Mouse (Mus musculus) mouse embryonic stem cell (cell line): Measurements from ENCODE around the gene Car6.

Experiments used
- in situ Hi-C, 2 experiments: fragments of 300-500 bp; cut with MboI; formaldehyde crosslinking; loops; 1 replicate in 1 of 2; 3 replicates in 1 of 2; pipeline ENCODE4 v1.14.3; 2019 to 2020; ENCODE audit warnings: low sequenced_read_pairs in 2 of 2, low pct_unique_long_range_greater_than_20kb in 1 of 2, mixed read lengths in 1 of 2; ENCODE audit not compliant: unreplicated experiment in 1 of 2

Gene Car6

DNA sequence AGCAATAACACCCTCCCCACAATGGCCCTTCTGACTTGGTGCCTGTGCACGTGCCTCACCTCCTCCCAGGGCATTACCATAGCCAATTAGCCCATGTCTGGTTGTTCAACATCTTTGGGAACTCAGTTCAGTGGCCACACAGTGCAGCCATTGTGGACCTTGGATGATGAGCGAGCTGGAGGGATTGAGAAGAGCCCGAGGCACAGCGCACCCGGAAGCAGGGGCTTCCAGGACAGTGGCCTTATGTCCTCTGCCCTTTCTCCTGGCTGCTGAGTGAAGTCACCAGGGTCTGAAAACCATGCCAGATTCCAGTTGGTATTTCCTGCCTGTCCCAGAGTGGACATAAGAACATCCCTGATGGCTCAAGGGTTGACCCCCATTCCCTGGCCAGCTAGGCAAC is at the start of gene Car6:
TSS of gene Car6 (minus strand) at position 101 of the 400 bp plus-strand sequence.
- in situ Hi-C loops: no loop called here

DNA sequence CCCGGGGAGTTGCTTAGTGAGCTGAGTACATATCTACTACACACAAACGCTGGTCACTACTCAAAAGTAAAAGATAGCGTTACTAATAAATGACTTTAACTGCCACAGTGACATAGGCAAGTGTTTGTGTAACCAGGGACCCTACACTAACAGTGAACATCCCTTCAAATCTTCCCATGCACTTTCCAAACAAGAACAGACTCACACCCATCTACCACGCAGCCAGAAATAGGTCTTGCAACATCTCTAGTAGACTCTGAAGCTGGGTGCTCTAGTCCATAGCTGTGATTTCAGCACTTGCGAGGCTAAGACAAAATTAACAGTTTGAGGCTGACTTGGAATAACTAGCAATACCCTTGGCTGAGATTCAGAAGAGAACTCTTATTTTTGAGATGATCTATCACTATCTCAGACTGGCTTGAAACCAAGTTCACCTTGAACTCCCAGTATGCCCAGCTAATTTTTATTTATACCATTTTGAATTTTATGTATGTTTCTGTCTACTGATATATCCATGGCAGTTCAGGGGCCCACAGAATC is 48.7 kb upstream of the Car6 start:
- in situ Hi-C loops: no loop called here

DNA sequence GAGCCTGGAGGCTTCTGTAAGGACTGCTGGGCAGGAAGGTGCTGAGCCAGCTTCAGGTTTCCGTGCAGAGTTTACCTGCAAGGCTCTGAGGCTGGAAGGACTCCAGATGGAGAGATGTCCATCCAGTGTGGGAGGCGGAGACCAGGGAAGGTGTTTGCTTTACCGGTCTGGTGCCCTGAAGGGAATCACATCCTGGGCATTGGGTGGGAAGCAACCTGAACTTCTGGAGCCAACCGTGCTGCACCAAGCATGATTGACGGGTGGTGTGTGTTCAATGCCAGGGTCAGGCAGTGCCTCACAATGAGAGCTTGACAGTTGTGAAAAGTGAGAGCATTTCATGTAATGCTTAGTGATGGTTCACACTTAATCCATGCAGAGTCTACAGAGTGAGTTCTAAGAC is 47.8 kb upstream of the Car6 start:
- in situ Hi-C loops: no loop called here

DNA sequence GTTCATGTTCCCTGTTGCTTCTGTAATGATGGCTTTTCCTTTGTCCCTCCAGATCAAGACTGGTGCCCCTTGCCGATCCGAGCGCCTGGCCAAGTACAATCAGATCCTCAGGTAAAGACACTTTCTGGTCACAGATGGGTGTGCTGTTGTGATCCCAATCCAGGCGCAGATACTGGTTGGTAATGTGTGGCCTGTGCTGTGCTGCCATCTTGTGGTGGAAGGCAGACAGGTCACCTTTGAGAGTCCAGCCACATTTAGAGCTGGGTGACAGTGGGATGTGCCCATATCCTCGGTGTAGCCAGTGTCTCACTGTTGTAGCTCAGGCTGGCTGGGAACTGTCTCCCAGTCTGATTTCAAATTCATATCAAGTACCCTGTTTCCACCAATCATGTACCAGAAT is 46.9 kb upstream of the Car6 start:
- in situ Hi-C loops: no loop called here

DNA sequence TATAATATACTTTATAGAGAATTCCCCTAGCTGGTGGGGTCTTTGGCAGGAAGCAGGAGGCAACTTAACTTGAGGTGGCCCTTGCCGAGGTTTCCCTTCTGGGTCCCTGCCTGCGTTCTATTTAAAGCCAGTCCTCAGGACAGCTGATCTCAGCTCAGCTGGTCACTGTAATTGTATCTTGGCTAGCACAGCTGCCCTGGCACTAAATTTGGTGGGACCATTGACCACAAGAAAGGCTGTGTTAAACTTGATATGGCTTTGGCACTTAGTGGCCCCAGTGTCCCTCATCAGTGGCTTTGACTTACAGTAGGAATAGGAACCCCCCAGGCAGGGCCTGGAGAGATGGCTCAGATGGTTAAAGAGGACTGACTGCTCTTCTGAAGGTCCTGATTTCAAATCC is 44.7 kb upstream of the Car6 start:
- in situ Hi-C loops: no loop called here

DNA sequence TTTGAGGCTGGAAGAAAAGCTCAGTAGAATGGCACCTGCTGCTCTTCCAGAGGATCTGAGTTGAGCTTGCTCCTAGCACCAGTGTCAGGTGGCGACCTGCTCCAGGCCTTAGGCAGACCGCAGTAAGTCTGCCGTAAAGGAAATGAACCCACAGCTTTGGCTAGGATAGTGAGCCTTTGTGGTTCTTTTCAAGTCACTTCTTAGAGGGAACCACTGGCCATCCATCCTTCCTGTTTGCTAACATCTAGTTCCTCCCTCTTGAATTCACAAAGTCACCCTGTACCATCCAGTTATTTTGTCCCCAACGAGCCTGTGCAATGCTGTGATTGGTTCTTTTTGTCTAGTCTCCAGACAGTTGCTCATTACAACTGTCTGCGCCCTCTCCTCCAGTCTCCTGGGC is 41.6 kb upstream of the Car6 start:
- in situ Hi-C loops: no loop called here

DNA sequence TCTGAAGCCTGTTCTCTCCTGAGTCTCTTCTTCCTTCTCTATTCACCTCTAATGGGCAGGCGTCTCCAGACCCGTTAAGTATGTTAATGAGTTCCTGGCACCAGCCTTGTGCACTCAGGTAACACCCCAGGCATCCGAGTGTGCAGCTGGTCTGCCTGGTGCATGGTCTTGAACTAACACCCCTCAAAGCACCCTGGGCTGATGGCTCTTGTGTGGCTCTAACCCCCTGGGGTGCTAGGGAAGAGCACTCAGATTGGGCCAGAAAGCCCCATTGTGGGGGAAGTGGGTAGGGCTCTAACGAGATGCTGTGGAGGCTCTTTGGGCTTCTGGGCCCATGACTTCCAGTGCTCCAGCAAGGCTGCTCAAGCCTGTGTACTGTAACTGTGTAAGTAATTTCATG is 40.6 kb upstream of the Car6 start:
- in situ Hi-C loops: no loop called here

DNA sequence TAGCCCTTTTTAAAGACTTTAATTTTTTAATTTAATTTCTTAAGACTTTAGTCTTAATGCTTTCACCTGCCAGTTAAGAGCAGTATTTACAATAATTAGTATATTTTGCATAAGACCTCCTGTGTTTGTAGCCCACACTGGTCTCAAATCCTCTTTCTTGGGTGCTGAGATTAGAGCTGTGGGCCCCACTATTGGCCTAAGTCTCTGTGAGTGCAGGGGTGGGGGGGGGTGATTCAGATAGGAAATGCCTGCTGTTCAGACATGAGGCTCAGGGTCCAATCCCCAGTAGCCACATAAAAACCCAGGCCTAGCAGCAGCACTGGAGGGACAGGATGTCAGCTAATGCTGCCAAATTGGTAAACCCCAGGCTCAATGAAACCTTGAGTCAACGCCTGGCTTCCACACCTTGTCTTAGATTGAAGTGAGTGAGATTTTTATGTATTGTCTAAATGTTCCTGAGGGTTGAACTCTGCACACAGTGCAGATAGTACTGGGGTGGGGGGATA is 39.3 kb upstream of the Car6 start:
- in situ Hi-C loops: no loop called here

DNA sequence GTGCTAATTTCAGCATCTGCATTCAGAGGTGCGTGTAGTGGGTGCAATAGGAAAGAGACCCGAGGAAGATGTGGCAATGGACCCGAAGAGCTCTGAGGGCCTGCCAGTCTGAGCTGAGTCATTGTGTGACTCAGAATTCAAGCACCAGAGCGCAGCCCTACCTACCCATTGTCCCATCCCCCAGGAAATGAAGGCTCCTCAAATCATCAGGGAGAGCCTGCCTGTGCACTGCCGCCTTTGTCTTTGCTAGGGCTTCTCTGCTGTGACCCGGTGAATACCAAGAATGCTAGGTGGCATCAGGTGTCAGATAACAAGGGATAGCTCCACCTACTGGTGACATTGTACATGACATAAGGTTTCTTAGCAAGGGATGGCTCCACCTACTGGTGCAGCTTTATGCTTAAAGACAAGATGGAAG is 38.8 kb upstream of the Car6 start:
- in situ Hi-C loops: no loop called here

DNA sequence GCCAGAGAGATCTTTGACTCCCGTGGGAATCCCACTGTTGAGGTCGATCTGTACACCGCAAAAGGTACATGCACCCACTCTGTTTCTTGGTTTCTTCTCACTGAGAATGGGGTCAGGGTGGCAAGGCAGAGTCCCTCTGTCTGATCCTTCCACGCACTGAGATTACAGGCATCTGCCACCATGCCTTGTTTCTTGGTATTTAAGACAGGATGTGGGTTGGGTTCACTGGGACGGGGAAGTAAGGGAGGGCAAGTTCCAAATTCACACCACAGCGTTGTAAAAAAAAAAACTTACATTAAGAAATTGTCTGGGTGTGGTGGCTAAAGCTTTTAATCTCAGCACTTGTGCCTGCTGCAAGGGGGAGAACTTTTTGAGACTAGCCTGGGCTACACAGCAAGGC is 38.4 kb upstream of the Car6 start:
- in situ Hi-C loops: no loop called here

DNA sequence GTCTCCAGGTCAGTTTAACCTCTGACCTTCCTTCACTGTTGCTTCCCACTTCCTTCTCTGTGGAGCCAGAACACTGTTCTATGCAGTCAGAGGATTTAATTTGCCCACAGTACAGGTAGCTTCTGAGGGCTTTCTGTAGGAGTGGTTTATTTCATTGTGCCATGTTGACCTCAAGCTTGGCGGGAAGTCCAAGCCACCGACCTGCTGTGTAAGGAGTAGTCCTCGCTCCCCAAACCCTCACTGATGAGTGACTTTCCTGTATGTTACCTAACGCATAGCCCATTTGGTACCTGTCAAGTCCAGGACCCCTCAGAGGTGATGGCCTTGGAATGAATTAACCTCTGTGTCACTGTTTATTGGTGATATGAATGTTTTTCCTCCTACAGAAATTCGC is 38.0 kb upstream of the Car6 start:
- in situ Hi-C loops: no loop called here

DNA sequence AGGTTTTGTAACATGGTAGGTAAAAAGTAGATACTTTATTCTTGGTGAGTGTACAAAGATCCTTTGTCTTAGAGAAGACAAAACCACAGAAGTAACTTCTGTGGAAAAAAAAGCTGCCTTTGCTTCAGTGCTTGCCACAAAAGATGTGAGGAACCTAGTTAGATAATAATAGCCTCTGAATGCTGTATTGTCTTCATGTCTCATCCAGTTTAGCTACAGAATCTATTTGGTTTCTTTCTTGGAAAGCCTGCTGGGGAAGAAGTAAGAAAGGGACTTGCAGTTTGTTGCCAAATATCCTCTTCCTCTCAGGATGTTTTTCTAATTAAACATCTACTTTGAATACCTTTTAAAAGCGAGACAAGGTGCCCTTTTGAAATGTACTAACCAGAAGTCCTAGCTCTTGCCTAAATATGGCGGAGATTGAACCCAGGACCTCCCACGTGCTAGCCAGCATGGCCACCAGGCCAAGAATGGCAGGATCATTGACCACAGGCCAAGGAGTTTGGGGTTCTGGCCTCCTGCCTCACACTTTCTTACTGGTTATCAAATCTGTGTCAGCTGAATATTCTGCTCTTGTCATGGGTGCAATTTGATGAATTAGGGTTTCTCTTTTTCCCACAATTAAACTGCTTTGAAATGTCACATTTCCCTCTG is 37.4 kb upstream of the Car6 start:
- in situ Hi-C loops: no loop called here

DNA sequence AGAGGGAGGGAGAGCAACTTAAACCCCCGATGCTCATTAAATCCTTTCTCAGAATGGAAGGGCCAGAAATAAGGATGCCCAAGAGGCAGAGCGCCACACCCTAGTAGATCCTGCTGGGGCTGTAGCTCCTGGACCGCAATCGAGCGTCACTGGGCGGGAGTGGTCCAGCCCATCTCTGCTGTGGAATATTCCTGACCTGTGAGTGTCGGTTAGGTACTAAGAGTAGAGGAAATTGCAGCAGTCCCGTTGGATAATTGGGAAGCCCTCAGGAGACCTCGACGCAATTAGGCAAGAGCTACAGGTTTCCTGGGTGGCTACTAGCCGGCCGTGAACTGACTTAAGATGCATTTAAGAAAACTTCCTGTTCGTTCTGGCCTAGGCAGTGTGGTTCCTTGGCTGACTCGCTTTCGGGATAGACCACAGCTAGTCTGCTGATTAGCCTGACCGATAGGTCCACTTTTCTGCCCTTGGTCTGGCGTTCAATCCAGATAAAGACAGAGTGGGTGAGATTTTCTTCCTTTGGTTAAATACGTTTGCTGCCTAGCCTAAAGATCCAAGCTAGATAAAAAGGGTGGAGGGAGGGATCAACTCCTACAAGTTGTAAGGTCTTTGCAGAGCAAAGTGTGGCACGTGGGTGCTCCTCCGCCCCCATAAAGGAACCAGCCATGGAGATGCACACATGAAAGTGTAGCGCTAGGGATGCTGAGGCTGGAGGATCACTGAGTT is 36.7 kb upstream of the Car6 start:
- in situ Hi-C loops: no loop called here

DNA sequence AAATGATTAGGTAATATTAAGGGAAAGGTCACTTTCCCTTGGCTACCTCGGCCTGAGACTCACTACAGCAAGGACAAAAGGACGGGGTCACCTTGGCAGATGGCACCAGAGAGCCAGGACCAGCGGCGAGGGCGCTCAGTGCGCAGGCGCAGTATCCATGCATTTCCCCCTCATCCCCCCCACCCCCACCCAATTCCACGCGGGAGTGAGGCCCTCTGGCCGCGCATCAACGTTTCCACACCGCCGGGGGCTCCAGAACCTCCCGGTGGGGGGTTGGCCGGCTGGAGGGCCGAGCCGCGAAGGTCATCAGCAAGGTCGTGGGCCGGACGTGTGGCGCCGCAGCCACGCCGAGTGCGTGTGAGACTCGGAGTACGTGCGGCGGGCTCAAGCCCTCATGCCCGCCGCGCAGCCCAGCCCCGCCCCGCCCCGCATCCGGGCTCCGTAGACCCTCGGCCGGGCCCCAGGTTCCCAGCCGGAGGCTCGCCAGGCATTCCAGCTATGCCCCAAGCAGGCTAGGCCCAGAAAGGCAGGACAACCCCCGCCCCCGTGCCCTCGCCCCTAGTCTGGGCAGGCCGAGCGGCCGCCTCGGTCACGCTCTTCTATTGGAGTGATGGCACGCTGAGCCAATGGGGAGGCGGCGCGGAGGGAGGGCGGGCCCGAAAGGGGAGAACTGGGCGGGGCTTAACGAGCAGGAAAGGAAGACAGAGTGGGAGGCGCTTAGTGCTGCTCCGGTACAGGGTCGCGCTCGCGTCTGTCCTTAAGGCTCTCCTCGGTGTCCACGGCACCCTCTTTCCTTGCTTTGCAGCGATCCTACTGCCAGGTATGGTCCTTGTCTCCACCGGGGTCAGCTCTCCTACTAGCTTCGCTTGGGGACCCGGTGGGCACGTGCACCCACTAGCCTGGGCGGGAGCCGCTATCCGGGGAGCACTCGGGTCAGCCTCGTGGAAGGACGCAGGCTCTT is 35.7 kb upstream of the Car6 start, which contains the start of gene Eno1:
TSS of gene Eno1 (plus strand) at position 201 of the 961 bp plus-strand sequence.
- in situ Hi-C loops: no loop called here

DNA sequence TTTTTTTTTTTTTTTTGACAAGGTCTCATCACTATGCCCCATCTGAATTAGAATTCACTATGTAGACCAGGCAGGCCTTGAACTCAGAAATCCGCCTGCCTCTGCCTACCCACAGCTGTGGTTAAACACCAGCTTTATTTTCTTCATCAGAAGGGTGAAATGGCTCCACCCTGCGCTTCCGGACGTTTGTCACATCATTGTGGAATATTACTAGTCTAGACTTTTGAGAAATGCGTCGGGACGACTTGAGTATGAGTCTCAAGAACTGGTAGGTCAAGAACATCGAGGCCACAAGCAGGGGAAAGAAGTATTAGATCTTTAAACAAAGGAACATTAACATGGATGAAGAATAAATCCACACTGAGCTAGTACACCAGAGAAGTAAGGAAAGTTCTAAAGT is 34.9 kb upstream of the Car6 start:
- in situ Hi-C loops: no loop called here

DNA sequence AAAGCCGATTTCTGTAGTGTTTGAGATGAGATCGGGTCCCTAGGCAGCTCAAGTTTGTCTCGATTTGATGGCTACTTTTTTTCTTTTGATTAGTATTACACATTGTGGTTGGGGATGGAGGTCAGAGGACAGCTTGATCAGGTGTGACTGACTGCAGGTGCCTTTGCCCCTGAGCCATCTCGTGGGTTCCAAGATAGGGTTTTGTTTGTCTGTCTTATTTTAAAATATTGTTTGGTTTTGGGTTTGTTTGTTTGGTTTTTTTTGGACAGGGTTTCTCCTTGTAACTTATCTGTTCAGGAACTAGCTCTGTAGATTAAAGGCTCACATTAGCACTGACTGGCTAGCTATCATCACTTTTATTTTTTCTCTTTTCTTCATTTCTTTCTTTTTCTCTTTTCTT is 34.5 kb upstream of the Car6 start:
- in situ Hi-C loops: no loop called here

DNA sequence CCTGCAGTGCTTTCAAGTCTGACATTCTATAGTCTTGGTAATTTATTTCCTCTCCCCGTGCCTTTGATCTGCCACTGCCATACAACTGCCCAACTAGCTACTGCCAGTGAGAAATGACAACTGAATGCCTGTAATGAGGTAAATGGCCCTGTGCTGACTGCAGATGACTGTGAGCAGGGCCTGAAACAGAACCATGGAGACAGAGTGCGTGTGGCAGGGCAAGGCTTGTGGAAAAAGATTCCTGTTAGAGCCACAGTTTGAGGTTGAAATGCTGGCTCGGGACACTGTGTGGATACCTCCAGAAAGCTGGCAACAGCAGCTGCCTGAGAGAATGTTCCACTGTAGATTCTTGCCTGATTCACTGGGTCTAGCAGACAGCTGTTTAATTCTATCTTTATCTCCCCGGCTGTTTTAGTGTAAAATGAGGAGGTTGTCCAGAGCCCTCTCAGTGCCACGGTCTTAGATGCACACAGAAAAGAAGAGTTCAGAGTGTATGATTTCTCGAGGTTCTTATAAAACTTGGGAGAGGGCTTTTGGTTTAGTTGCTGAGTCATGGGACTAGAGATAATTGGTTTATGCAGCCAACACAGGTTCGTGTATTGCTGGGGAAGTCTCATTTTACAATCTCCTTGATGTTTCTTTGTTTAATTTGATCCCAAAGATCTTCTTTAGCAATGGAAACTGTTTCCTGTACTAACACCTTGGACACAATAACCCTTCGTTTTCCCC is 33.6 kb upstream of the Car6 start:
- in situ Hi-C loops: no loop called here

DNA sequence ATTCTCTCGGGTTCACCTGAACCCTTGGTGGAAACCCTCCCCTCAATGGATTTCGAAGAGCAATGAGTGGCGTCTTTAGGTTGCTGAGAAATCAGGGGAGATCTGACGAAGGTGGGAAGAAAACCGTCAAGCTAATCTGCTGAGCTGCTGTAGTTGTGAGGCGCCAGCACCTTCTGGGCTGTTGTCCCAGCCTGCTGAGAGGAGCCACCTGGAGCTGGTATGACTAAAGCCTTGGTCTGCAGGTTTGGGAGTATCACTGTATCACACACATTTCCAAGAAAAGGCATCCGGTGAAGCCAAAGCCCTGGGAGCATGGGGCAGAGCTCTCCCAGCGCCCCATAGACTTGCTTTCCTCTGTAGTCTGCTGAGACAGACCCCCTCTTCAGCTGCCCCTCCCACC is 30.7 kb upstream of the Car6 start:
- in situ Hi-C loops: no loop called here
